Mouse (Mus musculus) naive thymus-derived CD4-positive, alpha-beta T cell, adult 2 months (primary cell): Measurements from ENCODE around the gene Gm21188.
"Not testable (repeated sequence)": the region's sequence is repeated elsewhere in the genome, so short reads cannot be mapped to it uniquely, and the experiment has no call there.

Experiments
- DNase-seq: peaks from one replicate; pipeline ENCODE4 v3.0.0-alpha.2; 2011; ENCODE audit warnings: low read depth

The Gm21188 gene

GRCm38 (mm10) chr13:120026911-120027310 is 25.1 kb downstream of the Gm21188 start, which contains the start of gene Gm36079:
Gm36079 (minus strand) TSS chr13:120027011.
- not testable (repeated sequence) for DNase-seq

- not testable (repeated sequence) for DNase-seq
These were observed 25.6 kb downstream of the Gm21188 start for GRCm38 (mm10) chr13:120026373-120026772.

GRCm38 (mm10) chr13:120025576-120025975 is 26.4 kb downstream of the Gm21188 start:
- not testable (repeated sequence) for DNase-seq

- DNase-seq = not testable (repeated sequence)
These were observed 27.0 kb downstream of the Gm21188 start for GRCm38 (mm10) chr13:120025004-120025403.

- DNase-seq = not testable (repeated sequence)
These were observed 27.4 kb downstream of the Gm21188 start for GRCm38 (mm10) chr13:120024581-120024980.

GRCm38 (mm10) chr13:120021477-120021876 is 30.5 kb downstream of the Gm21188 start:
- DNase-seq = not testable (repeated sequence)

GRCm38 (mm10) chr13:120015348-120016007 is 36.5 kb downstream of the Gm21188 start:
- DNase-seq = not testable (repeated sequence)

- DNase-seq = not testable (repeated sequence)
These were observed 38.0 kb downstream of the Gm21188 start for GRCm38 (mm10) chr13:120013962-120014361.

GRCm38 (mm10) chr13:120013544-120013943 is 38.5 kb downstream of the Gm21188 start:
- not testable (repeated sequence) for DNase-seq

GRCm38 (mm10) chr13:120010068-120010467 is 41.9 kb downstream of the Gm21188 start:
- DNase-seq = not testable (repeated sequence)

- not testable (repeated sequence) for DNase-seq
These were observed 52.8 kb downstream of the Gm21188 start for GRCm38 (mm10) chr13:119999215-119999614.

- not testable (repeated sequence) for DNase-seq
These were observed 53.4 kb downstream of the Gm21188 start for GRCm38 (mm10) chr13:119998442-119999086.

- not testable (repeated sequence) for DNase-seq
These were observed 60.0 kb downstream of the Gm21188 start for GRCm38 (mm10) chr13:119991917-119992496.

- not testable (repeated sequence) for DNase-seq
These were observed 60.7 kb downstream of the Gm21188 start for GRCm38 (mm10) chr13:119991264-119991663.
